Mouse (Mus musculus): Measurements from ENCODE around the gene Gm44503. TPM values are rescaled to one million over a fixed set of nuclear protein-coding genes. Genes with fewer than 3 reads are reported as not detected.

Gm44503 gene
- total RNA-seq, 2 experiments from 2014 or later, result 0.21 TPM; not detected in 1

DNA sequence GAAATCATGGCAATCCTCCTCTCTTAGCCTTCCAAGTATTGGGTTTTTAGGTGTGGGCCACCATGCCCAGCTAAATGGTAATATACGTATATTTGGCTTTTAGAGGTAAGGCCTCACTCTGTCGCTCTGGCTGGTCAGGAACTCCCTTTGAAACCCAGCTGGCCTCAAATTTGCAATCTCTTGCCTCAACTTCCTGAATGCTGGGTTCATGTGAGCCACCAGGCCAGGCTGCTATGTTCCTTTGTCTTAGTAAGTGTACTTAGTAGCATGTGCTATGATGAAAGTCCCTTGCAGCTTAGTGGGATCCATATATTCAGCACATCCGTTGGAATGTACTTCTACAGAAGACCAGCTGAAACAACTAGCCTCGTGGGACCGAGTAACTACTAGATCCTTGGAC lies 16.1 kb downstream of the Gm44503 start:
- no peak for DNase-seq

DNA sequence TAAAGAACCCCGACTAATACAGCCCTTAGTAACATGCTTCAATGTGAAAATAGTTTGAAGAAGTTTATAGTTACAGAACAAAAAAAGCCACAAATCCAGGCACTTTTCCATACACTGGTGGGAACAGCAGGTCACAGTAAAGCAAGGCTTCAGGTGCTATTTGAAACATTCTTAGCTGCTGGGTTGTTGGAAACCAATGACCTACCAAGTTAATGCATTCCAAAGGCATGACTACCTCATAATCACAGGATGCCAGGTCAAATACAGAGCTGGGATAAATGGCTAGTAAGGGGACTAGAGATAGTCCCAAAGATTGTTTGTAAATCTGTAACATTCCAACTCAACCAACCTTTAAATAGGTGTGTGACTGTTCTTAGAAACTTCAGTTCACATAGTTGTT lies 16.6 kb downstream of the Gm44503 start:
- DNase-seq, result no peak

DNA sequence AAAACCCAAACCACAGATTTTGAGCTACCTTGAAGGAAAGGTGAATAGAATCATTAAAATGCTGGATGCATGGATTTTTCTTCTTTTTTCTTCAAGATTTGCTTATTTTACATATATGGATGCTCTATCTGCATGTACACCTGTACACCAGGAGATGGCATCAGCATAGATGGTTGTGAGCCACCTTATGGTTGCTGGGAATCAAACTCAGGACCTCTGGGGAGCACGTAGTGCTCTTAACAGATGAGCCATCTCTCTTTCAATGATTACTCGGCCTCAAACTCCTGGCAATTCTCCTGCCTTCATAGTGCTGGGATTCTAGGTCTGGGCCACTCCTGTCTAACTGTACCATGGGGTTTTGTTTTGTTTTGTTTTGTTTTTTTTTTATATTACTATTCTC lies 24.4 kb downstream of the Gm44503 start:
- no peak for DNase-seq

DNA sequence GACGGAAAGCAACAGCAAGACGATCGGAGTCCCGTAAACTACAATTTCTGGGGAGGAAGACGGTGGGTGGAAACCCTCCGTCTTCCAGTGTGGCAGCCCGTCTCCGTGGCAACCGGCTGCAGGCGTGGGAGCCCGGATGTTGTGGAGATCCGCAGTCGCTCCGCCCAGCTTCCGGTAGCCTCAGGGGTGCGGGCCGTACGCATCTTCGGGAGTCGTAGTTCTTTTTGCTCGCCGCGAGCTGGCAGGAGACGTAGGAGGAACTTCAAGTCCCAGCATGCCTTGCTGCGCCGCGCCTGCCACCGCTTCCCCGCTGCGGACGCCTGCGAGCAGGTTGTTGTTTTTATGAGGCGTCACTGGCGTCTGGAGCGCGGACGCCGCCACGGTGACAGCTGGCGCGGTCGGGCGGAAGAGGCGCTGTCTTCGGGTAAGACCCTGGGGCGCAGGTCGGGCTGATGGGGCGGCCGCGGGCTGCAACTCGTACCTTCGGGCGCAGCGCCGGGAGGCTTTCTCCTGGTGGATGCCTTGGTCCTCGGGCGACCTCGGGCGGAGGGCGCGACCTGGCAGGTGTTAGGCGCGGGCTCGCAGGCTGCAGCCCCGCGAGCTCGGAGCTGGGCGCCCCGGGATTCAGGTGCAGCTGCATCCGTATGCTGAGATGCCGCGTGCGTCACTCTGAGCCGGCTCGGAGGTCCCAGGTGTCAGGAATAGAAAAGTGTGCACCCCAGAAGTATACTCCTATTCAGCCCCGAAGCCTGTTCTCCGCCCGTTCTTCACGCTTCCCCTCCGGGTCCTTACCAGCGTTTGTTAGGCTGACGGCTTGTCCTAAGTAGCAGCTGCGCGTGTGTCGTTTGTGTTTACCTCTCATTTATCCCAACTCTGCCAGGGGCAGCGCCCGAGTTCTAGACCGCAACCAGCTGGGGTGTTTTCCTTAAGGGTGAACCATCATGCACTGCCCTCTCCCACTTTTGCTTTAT lies 26.9 kb downstream of the Gm44503 start, which contains the start of the genes Ccpg1os and Ccpg1:
TSS of gene Ccpg1os (minus strand) at position 133 of the 971 bp plus-strand sequence.
TSS of gene Ccpg1 (plus strand) at position 180 of the 971 bp plus-strand sequence.
- DNase-seq, result peak; percentile 95

DNA sequence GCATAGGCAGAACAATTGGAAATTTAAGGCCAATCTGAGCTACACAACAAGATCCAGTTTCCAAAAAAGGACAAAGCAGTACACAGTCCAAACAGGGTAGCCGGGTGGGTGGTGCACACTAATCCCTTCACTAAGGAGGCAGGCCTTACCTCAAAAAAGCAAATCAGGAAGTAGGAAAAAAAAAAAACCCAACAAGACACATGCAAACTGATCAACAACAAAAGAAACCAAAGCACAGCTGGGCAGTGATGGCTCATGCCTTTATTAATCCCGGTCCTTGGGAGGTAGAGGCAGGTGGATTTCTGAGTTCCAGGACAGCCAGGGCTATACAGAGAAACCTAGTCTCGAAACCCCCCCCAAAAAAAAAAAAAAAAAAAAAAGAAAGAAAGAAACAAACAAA lies 29.1 kb downstream of the Gm44503 start:
- DNase-seq, result no peak

DNA sequence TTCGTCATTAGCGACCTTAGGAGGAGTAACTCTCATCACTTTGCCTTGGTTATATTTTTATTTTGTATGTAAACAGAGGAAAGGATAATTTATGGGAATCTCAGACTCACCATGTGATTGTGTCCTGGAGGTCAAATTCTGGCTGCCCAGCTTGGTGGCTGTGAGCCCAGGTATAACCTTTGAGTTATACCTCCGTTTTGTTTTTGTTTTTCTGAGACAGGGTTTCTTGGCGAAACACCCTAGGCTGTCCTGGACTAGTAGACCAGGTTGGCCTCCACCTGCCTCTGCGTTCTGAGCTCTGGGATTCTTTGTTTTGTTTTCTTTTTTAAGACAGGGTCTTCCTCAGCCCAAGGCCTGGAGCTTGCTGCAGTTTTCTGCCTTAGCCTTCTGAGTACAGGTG lies 30.1 kb downstream of the Gm44503 start:
- no peak for DNase-seq

DNA sequence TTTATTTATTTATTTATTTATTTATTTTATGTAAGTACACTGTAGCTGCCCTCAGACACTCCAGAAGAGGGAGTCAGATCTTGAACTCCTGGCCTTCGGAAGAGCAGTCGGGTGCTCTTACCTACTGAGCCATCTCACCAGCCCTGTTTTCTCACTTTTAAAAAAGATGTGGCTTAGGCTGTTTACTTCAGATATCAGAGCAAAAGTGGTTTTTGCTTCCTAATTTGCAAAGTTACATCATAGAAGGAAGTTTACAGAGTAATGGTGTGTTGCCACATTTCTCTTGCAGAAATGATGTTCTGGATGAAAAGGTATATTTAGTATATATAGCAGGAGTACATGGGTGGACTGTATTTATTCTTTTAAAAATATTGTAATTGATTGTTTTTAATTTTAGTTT lies 32.8 kb downstream of the Gm44503 start:
- DNase-seq, result no peak

DNA sequence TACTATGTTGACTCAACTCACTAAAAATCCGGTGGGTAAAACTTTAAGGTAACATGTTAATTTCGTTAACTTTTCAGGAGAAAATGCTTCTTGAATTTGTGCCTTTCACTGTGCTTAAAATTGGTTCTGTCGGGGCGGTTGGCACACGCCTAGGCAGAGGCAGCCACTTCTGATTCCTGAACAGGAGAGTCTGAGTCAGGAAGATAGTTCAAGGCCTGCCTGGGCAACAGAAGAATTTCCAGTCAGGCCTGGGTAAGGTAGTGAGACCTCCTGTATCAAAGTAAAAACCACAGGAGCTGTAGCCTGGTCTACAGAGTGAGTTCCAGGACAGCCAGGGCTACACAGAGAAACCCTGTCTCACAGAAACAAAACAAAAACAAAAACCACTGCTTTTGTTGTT lies 33.9 kb downstream of the Gm44503 start:
- DNase-seq, result peak; percentile 19

DNA sequence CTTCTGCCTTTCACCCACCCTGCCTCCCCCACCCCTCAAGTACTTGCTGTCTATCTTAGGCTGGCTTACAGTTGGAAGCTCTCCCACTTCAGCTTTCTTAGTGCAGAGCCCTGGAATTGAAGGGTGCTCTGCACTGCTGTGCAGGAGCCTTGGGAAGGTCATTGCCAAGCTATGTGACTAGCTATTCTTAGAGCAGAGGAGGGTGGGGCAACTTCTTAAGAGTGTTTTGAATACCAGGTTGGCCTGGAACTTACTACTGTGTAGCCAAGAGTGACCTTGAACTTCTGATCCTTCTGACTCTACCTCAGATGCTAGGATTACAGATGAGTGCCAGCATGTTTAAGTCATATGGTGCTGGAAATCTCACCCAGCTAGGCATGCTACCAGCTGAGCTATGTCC lies 37.5 kb downstream of the Gm44503 start:
- DNase-seq, result no peak

DNA sequence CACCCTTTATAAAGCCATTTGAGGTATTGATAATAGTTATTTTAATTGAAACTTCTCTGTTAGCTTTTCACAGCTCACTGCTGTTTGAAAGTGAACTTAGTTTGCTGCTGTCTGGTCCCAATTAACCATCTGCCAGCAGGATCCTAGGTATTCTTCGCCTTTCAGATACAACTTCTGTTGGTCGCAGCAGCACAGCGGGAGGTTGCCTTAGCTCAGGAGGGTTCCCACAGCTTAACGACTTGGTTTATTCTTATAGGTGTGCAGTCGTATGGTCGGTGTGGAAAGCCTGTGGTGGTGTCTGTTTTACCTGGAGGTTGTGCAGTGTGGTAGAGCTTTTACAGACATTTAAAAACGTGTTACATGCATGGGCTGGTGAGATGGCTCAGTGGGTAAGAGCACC lies 38.2 kb downstream of the Gm44503 start:
- no peak for DNase-seq

DNA sequence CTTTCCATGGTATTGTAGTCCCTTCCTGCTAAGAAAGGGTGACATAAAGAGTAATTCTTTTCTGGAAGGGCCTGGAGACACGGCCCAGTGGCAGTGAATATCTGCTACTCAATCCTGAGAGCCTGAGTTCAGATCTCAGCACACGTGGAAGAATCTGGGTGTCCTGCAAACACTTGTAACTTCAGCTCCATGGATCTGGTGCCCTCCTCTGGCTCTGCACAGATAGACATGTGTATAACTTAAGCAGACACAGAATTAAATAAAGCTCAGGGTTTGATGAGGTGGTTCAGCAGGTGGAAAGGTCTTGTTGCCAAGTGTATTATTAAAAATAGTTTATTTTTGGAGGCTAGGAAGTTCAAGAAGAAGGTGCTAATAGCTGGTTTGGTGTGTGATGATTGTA lies 41.8 kb downstream of the Gm44503 start:
- no peak for DNase-seq

DNA sequence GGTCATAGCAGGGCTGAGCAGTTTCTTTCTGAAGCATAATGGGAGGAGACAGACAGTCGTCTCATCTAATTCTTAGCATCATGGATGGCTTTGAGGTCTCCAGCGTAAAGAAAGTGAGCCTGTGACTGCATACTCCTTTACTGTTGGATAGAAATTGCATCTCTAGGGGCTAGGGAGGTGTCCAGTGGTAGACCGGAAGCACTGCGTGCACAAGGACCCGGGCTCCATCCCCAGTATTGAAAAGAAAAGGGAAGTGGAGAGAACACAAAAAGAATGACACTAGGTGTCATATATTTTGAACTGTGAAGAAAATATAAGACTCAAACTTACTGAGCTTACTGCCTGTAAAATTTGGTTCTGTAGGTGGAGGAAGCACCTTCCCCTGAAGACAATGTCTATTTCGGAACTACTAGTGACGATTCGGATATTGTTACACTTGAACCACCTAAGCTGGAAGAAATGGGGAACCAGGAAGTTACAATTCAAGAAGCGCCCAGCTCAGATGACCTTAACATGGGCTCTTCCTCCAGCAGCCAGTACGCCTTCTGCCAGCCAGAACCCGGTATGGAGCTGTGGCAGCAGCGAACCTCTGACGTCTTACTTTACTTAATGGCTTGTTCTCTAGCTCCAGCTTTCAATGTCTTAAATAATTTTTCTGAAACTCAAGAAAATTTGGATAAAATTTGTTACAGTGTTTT lies 42.8 kb downstream of the Gm44503 start:
- no peak for DNase-seq

DNA sequence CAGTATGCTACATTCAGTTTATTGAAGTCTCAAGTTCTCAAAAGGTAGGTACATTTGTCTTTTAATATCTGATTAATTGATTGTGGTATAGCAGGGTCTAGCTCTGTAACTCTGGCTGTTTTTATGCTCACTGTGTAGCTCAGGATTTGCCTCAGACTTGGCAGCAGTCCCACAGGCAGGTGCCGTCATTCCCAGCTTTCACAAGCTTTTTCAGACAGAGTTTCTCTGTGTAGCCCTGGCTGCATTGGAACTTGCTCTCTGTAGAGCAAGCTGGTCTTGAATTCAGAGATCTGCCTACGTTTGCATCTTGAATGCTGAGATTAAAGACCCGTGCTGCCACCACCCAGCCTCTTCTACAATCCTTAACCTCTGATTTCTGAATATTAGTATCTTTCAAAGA lies 43.5 kb downstream of the Gm44503 start:
- DNase-seq, result peak; percentile 50

DNA sequence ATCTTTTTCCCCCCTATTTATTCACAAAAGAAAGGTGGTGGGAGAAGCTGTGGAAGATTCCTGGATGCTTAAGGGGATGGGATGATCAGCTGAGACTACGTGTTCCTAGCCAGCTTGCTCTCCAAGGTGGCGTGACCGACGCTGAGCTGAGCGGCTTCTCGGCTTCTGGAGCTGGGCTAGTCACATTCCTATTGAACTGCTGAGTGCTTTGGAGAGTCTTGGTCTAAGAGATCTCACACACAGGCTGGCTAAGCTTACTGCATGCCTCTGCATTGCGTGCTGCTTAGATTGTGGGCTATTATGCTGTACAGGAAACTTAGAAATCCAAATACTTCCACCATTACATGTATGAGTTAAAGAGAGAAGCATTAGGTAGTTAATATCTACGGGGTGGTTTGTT lies 45.4 kb downstream of the Gm44503 start:
- no peak for DNase-seq

DNA sequence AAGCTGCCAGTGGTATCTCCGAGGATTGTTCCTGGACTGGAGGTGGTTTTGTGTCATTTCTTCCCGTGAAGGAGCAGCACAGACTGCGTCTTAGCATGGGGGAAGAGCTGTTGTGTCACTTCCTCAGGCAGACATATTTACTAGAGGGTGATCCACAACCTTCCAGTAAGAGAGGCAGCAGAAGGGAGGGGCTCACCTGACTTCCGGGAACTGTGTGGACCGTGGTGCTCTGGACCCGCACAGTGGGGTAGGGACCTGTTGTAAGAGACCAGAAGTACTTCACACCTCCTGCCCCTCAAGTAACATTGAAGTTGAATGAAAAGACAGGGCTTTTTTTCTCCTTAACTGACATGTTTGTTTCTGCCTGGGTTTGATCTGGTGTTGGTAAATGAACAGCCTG lies 46.5 kb downstream of the Gm44503 start:
- no peak for DNase-seq

DNA sequence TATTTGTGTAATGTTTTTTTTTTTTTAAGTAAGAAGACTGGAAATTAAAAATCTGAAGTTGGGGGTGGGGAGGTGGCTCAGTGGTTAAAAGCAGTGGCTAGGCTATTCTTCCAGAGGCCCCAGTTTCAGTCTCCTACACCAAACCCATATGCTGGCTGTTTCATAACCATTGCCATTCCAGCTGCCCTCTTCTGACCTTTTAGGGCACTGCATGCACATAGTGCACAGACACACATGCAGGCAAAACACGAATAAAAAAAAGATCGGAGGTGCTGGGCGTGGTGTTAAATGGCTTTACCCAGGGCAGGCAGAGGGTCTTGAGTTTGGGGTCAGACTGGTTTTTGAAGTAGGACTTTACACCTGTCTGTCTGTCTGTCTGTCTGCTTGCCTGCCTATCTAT lies 47.5 kb downstream of the Gm44503 start:
- no peak for DNase-seq

DNA sequence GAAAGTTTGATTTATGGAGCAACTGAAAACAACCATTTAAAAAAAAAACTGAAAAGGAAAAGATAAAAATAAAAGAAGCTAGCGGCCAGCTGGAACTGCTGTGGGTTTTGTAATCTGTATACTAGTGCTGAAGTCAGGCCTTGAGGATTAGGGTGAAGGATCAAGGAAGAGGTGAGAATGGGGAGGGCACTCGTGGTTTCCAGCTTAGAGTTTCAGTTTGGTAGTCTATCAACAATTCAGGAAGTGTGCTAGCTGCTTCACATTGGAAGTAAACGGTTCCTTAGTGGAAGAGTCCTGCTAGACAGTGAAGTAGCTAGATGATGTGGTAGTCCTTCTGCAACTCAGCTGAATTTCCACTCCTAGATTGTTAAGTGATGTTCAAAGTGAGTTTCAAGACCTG lies 49.7 kb downstream of the Gm44503 start:
- no peak for DNase-seq

DNA sequence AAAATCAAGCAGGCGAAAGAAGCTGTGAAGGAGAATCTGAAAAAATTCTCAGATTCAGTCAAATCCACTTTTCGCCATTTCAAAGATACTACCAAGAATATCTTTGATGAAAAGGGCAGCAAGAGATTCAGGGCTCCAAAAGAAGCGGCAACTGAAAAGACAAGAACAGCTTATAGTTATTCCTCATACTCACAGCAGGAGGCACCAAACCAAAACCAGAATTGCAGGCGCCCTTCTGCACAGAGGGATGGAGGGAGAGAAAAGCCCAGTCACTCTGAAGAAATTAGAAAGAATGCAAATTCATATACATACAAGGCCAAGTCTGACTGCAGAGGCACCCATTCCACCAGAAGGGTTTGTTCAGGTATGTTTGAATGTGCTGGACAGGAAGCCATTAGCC lies 54.0 kb downstream of the Gm44503 start:
- no peak for DNase-seq

DNA sequence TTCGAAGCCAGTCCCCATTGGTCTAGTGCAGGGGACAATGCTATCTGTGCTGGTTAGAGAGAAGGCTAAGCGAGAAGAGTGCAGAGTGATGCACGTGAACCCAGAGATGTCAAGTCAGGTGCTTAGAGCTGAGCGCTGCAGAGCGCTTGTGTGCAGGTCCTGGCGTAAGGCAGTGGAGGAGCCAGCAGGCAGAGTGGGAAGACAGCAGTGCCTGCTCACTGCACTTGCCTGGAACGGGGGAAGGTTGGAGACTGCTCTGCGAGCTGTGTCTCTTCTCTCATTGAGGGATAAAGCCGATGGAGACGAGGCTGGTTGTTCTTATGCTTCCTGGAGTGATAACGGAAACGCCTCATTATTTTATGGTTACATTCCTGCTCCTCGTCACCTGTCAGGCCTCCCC lies 56.1 kb downstream of the Gm44503 start:
- DNase-seq, result no peak

DNA sequence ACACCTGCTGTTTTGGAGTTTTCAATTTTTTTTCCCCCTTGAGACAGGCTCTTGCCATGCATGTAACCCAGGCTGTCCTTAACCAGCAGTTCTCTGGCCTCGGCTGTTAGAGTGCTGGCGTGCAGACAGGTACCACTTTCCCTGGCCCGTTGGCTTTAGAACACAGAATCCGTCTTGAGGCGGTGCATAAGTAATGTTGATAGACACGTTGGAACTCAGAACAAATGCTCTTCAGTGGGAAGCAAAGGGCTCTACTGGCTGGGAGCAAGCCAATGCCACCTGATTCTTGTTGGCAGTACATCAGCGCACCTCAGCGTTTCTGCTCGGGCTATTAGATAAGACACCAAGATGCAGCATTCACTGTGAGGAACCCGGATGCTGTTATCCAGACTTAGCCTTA lies 61.2 kb downstream of the Gm44503 start:
- DNase-seq, result peak; percentile 39

DNA sequence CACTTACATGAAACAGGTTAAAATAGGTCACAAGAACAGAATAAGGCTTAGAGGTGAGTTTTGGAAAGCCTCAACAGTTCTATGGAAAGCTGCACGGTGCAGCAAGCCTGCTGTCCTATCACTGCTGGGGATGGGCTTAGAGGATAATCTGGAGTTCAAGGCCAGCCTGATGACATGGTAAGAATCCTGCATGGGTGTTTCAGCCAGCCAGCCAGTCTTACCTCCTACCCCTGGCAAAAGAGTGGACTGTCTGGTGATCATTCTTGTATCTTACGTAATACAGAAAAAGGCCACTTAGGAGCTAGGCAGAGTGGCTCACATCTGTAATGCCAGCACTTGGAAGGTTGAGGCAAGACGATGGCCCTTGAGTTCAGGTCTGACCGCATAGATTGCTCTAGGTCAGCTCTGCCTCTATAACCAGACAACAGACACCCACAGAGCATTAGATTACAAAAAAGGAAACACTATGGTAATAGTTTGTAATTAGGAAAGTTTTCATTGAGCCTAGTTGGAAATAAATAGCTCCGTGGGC lies 62.0 kb downstream of the Gm44503 start:
- peak; percentile 35 for DNase-seq

DNA sequence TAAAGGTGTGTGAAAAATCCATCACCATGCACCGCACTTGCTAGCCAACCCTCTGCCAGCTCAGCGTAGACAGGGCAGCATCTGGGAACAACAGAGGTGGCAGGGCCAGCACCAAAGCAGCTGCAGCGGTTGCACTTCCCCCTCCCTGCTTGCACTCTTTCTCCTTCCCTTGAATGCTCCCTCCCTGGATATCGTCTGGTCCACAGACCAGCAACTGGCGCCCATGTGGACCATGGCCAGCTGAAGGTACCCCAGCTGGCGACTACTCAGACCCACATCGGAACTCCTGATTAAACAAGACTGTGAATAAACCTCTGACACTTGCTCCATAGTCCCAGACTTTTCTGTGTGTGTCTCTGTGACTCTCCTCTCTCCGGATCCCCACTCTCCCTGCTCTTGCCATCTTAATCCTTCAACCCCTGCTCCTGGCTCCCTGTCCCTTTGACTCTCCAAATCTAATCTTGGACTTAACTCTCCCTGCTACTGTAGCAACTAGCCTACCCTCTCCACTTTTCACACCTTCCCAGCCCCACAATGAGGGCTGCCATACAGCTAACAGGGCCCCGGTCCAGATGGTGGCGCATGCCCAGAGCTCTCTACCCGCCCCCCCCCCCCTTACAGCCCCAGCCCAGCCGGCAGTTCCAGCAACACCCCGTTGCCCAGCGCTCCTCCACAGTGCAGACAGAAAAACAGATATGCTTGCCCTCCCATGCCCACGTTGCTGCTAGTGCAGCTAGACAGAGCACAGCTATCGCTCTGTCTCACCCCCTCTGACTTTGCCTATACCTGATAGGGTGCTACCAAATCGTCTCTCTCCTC lies 67.4 kb downstream of the Gm44503 start:
- no peak for DNase-seq

Data from adrenal gland, postnatal 10 days (tissue).